Mouse (Mus musculus) CD4-positive, CD25-positive, alpha-beta regulatory T cell, adult 4 months (primary cell): ENCODE measurements around the gene Zdhhc3. TPM values are rescaled to one million over a fixed set of nuclear protein-coding genes. Genes with fewer than 3 reads are reported as not detected.

Experiments
- ATAC-seq: one replicate; pipeline ENCODE4 v1.8.0; 2017
- polyA plus RNA-seq, 2 experiments: library from polyadenylated mRNA; unstranded; fragments of 100-300 nt; shearing (Covaris generic); gene quantifications; one replicate each; pipeline ENCODE4 v1.2.1; 2017

Gene Zdhhc3
- 10 to 100 TPM; 11.5 to 13.1 TPM for polyA plus RNA-seq

DNA sequence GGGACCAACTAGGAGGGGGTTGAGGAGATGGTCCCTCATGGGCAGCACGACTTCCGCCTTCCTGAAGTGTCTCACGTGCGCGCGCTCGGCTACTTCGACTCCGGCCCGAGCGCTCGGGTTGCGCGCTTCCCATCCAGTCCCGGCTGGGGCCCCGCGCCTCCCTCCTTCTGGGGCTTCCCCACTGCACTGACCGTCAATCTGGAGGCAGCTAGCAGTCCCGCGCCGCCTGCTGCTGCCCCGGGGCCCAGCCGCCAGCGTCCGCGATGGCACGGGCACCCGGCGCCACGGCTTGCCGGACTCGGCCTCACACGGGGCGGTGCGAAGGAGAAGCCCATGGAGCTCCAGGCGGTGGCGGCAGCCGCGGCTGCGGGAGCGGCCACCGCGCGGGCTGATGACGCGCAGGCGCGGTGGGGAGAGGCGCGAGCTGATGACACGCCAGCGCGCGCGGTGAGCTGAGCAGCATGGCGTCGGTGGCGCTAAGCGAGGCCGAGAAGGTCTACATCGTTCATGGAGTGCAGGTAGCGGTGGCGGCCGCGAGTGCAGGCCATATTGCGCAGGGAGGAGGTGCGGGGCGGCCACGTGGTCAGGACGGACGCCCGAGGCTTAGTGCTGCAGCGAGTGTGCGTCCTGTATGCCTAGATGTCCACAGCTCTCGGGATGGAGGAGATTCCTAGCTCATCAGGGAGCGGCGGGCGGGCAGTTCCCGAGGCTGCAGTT is at the start of gene Zdhhc3, which contains the start of gene Exosc7:
Zdhhc3 (minus strand) TSS at position 401 of the 717 bp plus-strand sequence.
Exosc7 (plus strand) TSS at position 411 of the 717 bp plus-strand sequence.
- ATAC-seq = peak; percentile 87

DNA sequence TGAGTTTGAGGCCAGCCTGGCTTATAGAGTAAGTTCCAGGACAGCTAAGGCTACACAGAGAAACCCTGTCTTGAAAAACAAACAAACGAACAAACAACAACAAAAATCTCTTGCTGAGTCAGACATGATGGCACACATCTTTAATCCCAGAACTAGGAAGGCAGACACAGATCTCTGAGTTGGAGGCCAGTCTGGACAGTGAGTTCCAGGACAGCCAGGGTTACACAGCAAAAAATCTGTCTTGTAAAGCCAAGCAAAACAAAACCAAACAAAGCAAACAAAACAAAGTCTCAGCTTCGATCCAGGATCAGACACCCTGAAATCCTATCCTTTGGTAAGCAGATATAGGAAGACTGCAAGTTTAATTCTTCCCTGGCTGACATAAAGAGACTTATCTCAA is 48.8 kb upstream of the Zdhhc3 start:
- ATAC-seq = no peak

DNA sequence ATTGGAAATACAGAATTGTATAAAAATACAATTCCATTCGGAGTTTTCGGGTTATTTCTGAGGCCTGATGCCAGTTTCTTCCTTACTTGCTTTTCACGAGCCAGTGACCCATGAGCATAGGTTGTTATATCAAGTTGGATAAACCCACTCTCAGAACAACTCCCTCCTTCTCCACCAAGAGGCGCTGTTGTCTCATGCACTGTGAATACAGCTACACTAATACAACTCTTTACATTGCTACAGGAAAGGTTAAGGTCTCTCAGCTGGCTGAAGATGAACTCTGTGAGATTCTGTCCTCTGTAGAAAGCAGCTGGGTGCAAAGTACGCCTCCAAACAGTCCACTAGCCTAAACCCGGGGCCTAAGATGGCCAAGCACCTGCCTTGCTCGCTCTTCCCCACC is 46.3 kb upstream of the Zdhhc3 start:
- peak; percentile 75 for ATAC-seq

DNA sequence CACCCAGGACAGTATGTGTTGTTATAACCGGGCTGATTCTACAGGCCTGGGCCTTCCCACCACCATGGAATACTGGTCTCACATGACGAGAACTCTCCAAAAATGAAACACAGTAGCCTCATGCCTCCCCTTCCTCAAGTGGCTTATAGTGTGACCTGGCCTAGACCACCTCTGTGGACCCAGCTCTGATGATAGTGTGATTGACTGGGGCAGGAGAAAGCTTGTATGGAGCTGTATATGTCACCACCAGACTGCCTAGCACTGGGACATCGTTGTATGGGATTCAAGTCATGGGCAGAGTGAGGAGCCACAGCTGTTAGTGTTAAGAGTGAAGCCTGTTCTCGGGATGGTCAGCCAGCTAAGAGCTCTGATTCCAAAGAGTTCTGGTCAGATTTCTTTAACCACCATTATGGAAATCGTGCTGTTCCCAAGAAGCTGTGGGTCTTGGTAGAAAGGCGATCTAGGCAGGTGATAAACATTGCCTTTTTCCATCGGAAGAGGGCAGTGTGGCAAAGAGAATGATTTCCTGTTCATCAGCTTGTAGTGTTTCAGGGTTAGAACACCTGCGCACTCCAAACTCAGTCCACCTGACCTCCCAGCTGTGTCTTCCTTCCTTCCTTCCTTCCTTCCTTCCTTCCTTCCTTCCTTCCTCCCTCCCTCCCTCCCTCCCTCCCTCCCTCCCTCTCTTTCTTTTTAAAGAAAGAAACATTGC is 45.3 kb upstream of the Zdhhc3 start:
- peak; percentile 74 for ATAC-seq

DNA sequence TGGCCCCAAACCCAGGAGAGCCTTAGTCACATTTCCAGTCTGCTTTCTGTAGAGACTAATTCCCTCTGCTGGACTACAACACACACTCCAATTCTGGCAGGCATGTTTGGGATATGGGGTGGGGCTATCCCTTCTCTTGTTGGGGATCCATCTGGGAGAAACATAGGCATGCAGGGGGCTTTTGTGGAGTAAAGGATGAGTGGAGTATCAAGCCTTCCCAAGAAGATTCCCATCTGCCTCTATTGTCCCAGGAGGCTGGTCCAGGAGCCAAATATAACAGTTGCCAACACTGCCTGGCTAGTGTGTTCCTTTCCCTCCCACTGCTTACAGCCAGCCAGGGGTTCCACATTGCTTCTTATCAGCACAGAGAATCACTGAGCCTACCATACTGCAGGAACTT is 44.7 kb upstream of the Zdhhc3 start:
- ATAC-seq = no peak

DNA sequence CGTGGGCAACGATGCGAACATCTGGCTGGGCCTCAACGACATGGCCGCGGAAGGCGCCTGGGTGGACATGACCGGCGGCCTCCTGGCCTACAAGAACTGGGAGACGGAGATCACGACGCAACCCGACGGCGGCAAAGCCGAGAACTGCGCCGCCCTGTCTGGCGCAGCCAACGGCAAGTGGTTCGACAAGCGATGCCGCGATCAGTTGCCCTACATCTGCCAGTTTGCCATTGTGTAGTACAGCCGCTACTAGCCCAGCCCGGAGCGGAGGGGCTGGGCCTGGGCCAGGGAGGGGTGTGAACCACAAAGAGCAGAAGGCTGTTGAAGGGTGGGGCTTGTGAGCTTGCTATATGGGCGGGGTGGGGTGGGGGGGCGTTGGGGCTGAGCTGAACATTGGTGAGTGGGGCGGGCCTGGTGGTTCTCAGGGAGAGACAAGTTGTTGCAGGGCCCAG is 43.9 kb upstream of the Zdhhc3 start:
- no peak for ATAC-seq

DNA sequence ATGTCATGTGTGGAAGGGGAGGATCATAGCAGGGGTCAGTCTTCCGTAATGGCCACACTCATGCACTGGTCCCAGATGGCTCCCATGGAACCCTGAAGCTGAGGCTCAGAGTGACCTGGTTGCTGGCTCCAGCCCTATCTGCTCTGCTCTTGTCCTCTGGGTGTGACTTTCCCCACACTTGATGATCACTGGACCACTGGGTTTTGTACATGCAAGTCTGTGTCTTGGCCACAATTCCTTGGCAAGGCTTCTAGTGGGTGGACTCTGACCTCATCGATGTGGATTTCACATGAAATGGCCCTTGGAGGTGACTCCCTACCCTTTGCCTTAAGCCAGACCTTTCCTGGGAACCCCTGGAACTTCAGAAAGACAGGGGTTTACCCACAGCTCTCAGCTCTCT is 40.1 kb upstream of the Zdhhc3 start:
- no peak for ATAC-seq

DNA sequence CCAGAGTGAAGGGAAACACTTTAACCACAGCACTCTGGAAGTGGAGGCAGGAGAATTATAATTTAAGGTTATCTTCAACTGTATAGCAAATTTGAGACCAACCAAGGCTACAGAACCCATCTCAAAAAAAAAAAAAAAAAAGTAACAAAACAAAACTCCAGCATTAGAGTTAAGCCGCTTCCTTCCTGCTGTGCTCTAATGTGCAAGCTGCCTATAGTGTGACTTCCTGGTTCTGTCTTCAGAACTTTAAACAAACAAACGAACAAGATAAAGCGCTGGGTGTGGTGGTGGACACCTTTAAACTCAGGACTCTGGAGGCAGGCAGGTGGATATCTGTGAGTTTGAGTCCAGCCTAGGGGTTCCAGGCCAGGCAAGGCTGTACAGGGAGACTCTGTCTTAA is 39.0 kb upstream of the Zdhhc3 start:
- peak; percentile 90 for ATAC-seq

DNA sequence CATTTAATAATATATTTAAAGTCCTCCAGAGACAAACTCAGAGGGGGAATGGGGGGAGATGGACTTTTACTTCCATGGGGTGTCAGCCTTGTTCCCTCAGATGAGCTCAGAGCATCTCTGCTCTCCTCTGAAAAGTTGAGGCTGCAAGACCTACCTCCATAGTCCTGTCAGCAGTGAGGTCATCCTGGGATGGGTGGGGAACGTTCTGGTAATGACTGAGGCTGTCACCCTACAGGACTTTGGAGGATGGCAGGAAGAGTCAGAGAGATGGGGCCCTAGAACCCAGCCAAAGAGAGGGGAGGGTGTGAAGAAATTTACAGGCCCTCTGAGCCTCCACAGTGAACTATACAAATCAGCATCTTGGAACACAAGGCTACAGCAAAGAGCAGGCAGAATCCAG is 38.6 kb upstream of the Zdhhc3 start:
- ATAC-seq = no peak

DNA sequence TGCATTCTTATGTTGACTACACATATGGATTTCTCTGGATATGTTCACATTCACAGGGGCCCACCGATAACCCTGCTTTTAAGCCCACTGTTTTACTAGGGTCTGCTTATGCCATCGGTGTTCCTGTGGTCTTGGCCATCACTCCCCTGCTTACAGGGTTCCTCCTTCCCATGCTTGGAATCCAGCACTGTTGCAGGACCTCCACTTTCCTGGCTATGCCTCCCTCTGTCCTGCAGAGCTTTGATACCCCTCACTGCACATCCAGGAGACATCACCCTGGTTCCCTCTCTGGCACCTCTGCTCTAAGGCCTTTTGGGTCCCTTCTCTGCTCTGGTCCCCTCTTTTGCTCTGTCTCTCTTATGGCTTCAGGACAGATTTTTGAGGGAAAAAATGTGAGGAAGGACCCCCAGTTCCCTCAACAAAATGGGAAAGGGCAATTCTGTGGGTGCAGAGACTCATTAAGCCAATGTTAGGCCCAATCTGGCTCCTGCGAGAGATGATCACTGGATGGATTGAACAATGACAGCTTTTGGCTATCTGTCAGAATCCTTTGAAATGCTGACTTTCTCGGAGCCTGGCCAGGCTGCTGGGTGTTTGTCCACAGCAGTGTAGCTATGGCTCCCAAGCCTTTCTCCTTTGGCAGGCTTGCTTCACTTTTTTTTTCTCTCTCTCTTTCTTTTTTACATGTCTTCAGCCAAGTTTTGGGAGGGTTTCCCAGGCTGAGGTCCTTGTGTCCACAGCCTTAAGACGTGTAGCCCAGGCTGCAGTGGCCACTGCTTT is 37.4 kb upstream of the Zdhhc3 start, which contains the start of gene Clec3b:
Clec3b (plus strand) TSS at position 706 of the 780 bp plus-strand sequence.
- no peak for ATAC-seq

DNA sequence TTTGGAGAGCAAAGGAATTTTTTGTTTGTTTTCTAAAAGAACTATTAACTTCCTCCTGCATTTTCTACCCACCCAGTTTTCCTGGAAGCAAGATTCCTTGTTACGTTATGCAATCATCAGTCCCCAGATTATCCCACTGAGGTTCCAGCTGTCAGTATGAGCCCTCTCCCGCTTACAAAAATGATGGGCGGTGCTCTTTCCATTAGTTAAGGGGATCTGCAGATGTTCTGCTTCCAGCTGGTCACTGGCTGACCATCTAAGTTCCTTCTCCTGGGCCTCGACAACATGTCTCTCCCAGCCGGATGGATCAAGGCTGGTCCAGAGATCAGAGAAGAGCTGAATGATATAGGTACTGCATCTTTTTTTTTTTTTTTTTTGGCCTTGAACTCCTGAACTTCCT is 35.4 kb upstream of the Zdhhc3 start:
- no peak for ATAC-seq

DNA sequence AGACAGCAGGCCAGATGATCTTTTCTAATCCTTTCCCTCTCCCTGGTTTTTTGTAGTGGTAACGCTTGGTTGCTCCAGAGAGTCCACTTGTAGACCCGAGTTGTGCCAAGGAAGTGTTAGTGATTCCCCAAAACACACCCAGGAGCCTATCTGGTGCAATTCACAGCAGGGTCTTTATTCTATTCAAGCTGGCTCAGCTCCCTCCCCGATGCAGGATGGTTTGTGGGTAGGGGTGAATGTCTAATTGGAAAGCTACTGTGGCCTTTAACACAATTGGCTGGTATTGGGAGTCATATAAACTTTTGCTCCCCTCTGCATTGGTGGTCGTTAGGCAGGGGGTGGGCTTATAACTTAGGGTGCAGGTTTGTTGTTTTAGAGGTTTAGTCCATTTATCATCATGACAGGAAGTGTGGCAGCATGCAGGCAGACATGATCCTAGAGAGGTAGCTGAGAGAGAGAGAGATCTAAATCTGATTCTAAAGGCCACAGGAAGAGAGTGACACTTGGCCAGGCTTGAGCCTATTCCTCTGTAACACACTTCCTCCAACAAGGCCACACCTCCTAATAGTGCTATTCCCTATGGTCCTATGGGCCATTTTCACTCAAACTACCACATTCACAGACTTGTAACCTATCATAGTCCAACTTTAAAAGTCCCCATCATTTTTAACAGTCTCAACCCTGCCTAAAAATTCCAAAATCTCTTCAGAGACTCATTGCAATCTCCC is 27.0 kb upstream of the Zdhhc3 start:
- no peak for ATAC-seq

DNA sequence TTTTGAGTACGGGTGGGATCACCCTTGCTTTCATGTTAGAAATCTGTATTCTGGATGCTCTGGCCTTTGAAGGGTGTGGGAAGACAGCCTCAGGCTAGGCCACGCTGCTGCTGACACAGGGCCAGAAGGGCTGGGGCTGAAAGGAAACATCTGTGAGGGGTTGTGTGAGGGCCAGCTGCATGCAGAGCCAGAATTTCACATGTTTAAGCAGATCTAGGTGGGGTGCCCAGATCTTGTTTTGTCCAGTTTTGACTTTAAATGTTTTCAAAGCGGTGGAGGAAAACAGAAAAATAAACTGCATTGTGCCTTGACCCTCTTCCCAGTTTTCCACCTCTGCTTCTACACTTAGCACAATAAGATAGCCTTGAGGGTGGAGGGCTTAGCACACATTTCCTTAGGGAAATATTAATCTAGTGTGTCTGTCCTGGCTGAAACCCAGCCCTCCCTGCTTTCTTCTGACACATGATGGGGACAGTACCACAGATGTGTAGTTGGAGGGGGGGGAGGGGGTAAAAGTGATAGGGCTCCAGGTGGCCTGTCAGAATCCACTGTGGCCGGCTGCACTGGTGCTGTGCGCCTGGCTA is 26.0 kb upstream of the Zdhhc3 start:
- no peak for ATAC-seq

DNA sequence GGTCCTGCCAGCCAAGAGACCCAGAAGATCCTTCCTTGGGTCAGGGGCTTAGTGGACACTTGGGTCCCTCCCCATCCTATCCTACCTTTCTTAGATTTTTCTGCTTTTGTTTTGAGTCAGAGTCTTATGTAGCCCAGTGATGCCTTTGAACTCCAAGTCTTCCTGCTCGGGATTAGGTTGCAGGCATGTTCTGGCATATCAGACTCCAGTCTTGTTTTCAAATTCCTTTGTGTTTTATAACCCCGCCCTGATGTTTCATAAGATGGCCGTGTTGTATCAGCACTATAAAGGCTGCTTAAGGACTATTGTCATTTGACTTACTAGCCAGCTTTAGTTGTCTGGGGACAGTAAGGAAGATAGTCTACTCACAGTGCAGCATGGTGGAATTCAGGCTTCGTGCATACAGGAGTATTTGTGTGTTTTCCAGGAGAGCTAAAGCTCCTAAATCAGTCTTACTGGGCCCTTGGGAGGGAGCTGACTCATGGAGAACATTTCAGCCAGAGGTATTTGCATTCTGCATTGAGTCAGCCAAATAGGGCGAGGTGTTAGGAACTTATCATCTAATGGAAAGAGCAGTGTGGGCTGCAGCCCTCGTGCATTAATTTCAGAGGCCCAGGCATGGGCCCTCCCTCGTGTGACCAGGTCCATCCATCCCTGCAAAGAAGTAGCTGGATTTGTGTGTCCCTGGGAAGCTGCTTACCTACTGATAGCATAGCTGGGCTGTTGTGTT is 24.1 kb upstream of the Zdhhc3 start:
- ATAC-seq = no peak

DNA sequence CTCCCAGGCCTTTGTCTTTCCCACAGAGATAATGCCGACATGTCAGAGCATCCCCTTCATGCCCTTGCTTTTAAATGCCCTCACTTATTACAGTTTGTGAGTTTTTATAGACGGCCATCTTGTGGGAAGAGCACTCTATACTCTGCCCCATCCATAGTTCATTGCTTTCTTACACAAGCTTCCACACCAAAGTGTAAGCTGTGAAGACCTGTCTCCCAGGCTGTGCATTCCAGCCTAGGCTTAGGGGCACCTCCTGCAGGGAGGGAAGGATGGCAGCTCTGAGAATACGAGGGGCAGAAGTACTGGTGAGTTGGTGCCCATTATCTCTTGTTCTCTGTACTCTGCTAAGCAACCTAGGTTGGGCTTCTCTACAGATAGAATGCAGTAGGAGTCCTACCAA is 20.0 kb upstream of the Zdhhc3 start:
- ATAC-seq = no peak

DNA sequence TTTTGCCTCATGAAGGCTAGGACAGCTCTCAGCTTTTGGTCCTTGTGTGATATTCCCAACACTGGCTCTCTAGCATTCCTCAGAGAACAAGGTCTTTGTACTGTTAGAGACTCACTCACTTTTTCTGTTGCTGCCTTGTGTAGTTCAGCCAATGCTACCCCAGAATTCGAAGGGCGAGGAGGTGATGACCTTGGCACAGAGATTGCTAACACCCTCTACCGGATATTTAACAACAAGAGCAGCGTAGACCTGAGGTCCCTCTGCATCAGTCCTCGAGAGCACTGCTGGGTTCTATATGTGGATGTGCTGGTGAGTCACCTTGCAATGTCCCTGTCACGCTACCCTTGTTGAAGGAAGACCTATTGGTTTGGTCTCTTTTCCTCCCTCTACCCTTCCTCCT is 14.7 kb upstream of the Zdhhc3 start:
- no peak for ATAC-seq

DNA sequence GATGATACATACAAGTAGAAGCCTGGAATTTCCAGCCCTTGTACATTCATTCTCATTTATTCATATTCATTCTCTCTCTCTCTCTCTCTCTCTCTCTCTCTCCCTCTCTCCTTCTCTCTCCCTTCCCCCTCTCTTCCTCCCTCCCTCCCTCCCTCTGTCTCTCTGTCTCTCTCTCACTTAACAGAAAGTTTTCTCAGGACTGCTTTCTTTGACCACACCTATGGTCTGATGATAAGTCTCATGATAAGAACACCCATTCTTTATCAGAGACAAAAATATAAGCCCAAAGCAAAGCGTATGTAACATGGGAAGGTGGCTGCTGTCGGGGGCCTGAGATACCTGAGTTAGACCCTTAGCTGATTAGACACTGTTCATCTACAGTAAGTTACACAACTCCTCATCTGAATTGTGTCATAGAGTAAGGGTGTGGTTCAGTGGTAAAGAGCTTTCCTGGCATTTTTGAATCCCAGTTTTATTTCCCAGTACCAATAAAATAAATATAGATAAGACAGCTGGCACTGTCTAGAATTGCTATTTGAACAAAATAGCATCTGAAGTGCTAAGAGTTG is 11.5 kb upstream of the Zdhhc3 start:
- ATAC-seq = no peak

DNA sequence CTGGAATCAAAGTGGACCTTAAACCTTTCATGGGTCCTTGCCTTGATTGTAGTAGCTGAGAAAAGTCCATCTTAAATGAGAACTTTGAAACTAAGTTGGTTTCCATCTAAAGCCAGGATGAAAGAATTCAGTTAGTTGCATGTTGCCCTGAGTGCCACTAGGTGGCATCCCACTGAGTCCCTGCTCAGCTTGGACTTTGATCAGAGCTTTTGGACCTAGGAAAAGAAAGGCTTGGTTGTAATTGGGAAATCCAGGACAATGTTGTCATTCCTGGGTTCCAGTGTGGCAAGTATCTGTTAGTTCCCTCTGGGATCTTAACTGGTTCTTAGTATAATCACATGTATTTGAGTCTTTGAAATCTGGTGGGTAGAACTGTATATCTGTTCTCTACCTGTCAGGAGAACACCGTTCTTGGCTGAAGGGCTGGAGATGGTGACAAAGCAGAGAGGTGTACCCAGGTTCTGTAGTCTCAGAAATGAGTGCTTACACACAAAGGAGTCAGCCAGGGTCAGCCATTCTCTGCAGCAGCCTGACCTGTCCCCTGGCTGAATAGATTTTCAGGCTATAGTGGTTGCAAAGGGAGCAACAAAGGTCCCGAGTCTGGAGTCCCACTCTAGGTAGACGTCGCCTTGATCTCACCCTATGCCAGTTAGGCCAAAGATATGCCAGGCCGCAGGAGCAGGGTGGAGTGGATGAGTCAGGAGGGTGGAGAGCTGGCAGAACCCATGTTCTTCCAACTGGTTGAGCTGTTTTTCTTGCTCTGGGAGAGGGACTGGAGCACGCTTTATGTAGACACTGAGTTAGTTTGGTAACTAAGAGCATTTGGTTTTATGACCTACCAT is 10.8 kb upstream of the Zdhhc3 start:
- no peak for ATAC-seq

DNA sequence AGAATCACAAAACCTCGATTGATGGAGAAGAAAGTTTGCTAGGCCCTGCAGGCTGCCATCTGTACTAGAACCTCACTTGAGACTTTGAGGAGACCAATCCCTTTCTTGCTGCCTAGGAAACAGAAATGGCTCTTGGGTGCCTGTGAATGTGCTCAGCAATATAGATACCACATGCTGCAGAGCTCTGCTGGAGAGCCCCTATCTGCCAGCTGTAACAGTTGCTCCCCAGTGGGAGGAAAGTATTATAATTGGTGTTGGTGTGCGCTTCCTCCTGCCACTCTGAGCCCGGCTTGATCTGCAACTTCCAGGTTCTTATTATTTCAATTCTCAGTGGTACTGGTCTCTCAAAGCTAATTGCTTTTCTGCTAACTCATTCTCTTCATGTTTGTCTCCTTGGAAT is 10.0 kb upstream of the Zdhhc3 start:
- no peak for ATAC-seq

DNA sequence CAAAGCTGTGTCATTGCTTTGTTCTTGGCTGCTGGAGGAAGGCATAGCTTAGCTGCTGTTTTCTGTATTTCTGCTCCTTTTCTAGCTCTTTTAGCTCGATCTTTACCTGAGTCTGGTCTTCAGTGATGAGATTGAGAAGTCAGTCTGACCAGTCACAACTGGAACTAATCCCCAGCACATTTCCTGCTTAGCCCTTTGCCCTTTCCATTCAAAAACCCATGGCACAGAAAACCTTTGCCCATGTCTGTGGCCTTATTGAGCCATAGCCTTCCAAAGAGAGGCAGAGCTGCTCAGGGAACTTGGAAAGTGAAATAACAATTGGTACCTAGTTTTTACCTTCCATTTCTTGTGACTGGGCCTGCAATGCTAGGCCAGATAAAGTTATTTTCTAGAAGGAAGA is 2.6 kb upstream of the Zdhhc3 start:
- no peak for ATAC-seq
